Mouse (Mus musculus) cortical plate, adult 2 months (tissue): ENCODE results near the gene Apeh. TPM values are rescaled to one million over a fixed set of nuclear protein-coding genes. Genes with fewer than 3 reads are reported as not detected.
A peak's percentile ranks its signal among the peaks of the same experiment; 100 is the strongest.

ENCODE experiments used
- H3K27ac ChIP-seq: fragments of 200-500 bp; 2 replicates; pipeline ENCODE4 v1.5.1; 2012; ENCODE audit warnings: low read length, control low read depth, inconsistent platforms; ENCODE audit not compliant: insufficient read depth
- H3K4me1 ChIP-seq: fragments of 200-500 bp; 2 replicates; pipeline ENCODE4 v1.6.1; 2011; ENCODE audit warnings: low read length; ENCODE audit not compliant: control insufficient read depth, insufficient read depth
- H3K4me3 ChIP-seq: fragments of 200-500 bp; 2 replicates; pipeline ENCODE4 v1.5.1; 2011; ENCODE audit warnings: mild to moderate bottlenecking, low read length, control low read depth; ENCODE audit not compliant: insufficient read depth
- CTCF ChIP-seq: fragments of 200-500 bp; IDR thresholded peaks from 2 replicates; pipeline ENCODE4 v1.5.1; 2011; ENCODE audit warnings: mild to moderate bottlenecking, control low read depth, low read length; ENCODE audit not compliant: insufficient read depth; ENCODE audit errors: extremely low read depth
- POLR2A ChIP-seq: fragments of 200-500 bp; IDR thresholded peaks from 2 replicates; pipeline ENCODE4 v1.6.1; 2011; ENCODE audit warnings: mild to moderate bottlenecking, low read length, control low read depth; ENCODE audit not compliant: insufficient read depth; ENCODE audit errors: extremely low read depth
- polyA plus RNA-seq: library from polyadenylated mRNA; depleted of rRNA; stranded (reverse); fragments of >200 nt; gene quantifications from 2 replicates; pipeline ENCODE4 v1.2.3, GENCODE M21; 2012

The Apeh gene
- polyA plus RNA-seq, 1 experiment, result 26.1 TPM

DNA sequence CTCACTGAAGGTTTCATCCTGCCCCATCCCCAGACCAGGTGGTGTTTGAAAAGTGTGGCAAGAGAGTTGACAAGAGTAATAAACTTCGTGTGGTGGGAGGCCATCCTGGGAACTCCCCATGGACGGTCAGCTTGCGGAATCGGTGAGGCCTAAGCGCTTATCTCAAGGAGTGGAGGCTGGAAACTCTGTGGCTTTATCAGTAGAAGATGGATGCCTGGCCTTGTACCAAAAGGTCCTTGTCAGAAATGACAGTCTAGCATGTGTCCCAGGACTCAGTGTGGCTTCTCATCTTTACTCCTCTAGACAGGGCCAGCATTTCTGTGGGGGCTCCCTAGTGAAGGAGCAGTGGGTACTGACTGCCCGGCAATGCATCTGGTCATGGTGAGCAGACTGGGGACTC is 10.8 kb downstream of the Apeh start:
- no peak overlapping the region for H3K27ac ChIP-seq
- H3K4me1 ChIP-seq, result no peaks in the 10 kb centered on the region
- no peak overlapping the region for H3K4me3 ChIP-seq
- TF ChIP-seq POLR2A (no peak), CTCF (no peak)

DNA sequence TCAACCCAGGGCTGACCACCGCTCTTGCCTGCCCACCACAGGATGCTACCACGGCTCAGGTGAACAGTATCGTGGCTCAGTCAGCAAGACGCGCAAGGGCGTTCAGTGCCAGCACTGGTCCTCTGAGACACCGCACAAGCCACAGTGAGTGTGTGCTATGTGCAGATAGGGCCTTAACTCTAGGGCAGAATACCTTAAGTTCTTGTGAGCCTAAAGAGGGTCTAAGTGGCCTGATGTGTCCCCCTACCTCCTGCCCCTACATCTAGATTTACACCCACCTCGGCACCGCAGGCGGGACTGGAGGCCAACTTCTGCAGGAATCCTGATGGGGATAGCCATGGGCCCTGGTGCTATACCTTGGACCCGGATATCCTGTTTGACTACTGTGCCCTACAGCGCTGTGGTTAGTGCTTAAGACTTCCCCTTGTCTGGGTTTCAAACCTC is 11.4 kb downstream of the Apeh start, which contains the start of gene Rnf123:
Gene Rnf123 (minus strand): TSS at position 359 of the 444 bp plus-strand sequence.
- H3K27ac ChIP-seq, result no peak within 1 kb of the TSS
- H3K4me1 ChIP-seq, result no peaks in the 10 kb centered on the region
- no peak for TF ChIP-seq POLR2A
- TF ChIP-seq CTCF, result no peak
- no peak within 1 kb of the TSS for H3K4me3 ChIP-seq

DNA sequence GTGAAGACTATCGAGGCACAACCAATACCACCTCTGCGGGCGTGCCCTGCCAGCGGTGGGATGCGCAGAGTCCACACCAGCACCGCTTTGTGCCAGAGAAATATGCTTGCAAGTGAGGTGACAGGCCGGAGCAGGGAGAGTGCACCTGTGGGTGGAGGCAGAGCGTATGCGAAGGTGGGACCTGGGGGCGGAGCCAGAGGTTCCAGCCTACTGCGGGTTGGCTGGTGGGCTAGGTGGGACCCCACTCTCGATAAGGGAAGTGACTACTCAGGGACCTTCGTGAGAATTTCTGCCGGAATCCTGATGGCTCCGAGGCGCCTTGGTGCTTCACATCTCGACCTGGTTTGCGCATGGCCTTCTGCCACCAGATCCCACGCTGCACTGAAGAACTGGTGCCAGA is 11.9 kb downstream of the Apeh start:
- Histone ChIP-seq H3K4me1 (no peaks in the 10 kb centered on the region), H3K4me3 (no peak overlapping the region)

DNA sequence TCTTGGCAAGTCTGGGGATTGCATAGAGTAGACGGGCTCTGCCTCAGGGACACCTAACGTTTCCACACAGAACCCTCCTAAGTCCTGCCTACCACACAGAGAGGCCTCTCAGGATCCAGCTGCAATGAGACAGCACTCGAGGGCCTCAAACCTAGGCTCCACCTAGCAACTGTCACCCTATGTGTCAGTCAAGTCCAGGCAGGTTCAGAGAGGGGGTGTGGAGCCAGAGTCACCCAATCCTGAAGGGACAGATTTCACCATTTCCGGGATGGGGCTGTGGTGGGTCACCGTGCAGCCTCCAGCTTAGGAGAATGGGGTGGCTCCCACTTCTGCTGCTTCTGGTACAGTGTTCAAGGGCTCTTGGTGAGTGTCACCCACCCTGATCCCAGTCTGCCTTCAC is 14.2 kb downstream of the Apeh start, which contains the start of gene Mst1:
Gene Mst1 (plus strand): TSS at position 269 of the 400 bp plus-strand sequence.
- H3K27ac ChIP-seq, result no peak within 1 kb of the TSS

More for the DNA sequence above, 11.9 kb downstream of the Apeh start:
- no peak for TF ChIP-seq CTCF
- no peak for TF ChIP-seq POLR2A
- H3K27ac ChIP-seq, result no peak overlapping the region

DNA sequence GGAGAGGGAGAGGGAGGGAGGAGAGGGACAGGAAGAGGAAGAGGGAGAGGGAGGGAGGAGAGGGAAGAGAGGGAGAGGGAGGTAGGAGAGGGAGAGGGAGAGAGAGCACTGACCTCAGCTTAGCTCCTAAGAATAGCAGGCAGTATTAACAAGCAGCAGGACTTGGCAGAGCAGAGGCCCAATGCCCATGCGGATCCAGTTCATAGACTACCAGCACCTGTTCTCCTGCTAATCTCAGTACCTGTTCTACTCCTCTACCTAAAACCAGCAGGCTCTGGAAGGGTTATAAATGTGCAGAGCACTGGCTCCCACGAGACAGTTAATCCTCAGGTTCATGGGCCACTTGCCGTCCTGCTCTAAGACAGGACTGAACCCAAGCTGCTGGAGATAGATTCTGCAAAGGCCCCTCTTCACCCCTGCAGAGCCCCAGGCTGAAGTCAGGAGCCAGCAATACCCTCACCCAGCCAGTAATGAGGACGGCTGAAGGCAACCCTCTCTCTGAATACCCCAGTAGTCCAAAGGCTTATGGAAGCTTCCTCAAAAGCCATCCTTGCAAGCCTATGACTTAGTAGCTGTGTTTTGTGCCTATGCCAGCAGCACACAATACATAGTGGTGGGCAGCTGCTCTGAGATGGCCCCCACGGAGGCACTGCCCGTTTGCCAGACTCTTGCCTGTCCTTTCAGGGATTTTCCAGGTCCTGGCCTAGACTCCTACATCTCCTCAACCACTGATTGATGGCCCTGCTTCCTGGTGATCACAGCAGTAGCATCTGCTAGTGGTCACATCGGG is 21.1 kb downstream of the Apeh start:
- H3K27ac ChIP-seq, result no peak overlapping the region
- H3K4me3 ChIP-seq, result no peak overlapping the region
- H3K4me1 ChIP-seq, result no peaks in the 10 kb centered on the region
- no peak for TF ChIP-seq POLR2A
- TF ChIP-seq CTCF, result no peak

More for the DNA sequence above, 14.2 kb downstream of the Apeh start, which contains the start of gene Mst1:
- H3K4me3 ChIP-seq, result peak within 1 kb of the TSS; percentile 70
- TF ChIP-seq POLR2A (no peak), CTCF (no peak)
- H3K4me1 ChIP-seq, result no peaks in the 10 kb centered on the region

DNA sequence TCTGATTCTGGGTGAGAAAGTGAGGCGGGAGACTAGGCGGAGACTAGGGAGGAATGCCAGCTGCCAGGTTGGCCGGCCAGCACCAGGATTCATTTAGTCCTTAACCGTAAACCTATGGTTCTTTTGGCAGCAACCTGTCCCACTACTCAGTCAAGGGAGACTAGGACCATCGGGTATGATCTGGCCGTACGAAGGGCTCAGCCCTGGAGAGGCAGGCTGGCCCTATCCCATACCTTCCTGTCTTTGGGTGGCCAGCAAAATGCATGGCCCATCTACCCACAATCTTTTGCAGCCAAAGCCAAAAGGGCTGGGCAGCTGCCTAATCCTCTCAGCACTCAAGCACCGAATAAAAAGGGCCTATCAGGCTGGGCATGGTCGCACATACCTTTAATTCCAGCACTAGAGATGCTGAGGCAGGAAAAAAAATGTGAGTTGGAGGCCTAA is 21.9 kb downstream of the Apeh start:
- Histone ChIP-seq H3K27ac (no peak overlapping the region), H3K4me3 (no peak overlapping the region), H3K4me1 (no peaks in the 10 kb centered on the region)
- TF ChIP-seq POLR2A (no peak), CTCF (no peak)

DNA sequence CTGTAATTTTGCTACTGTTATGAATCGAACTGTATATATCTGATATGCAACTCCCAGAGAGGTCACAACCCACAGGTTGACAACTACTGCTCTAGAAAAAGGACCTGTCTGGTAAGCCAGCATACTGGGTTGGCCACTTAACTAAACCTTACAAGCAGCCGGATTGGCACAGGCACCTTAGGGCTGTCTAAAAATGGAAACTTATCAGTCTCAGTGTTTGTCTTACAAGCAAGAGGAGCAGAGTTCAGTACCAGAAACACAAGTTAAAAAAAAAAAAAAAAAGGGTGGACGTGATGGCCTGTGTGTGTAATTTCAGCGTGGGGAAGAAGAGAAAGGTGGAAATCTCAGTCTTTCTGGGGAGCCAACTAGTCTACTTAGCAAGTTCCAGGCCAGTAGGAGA is 22.6 kb downstream of the Apeh start:
- no peak overlapping the region for H3K4me3 ChIP-seq
- no peaks in the 10 kb centered on the region for H3K4me1 ChIP-seq
- H3K27ac ChIP-seq, result no peak overlapping the region
- TF ChIP-seq CTCF (no peak), POLR2A (no peak)

DNA sequence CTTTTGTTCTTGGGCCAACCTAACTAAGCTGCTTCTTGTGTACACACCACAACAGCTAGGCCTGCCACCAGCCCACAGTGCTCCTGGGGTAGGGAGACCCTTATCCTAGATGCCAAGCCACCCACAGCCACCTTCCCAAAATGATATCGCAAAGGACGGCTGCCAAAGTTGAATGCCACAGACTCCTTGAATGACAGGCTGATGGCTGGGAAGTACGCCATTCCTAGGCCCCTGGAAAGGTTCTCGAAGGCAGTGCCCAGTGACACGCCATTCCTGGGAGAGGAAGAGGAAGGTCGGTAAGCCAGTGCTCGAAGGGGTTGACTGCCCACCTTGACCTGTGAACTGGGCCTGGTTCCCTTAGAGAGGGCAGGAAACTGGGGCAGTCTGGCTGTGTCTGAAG is 24.9 kb downstream of the Apeh start:
- no peaks in the 10 kb centered on the region for H3K4me1 ChIP-seq
- no peak overlapping the region for H3K4me3 ChIP-seq
- TF ChIP-seq CTCF (no peak), POLR2A (no peak)
- H3K27ac ChIP-seq, result no peak overlapping the region

DNA sequence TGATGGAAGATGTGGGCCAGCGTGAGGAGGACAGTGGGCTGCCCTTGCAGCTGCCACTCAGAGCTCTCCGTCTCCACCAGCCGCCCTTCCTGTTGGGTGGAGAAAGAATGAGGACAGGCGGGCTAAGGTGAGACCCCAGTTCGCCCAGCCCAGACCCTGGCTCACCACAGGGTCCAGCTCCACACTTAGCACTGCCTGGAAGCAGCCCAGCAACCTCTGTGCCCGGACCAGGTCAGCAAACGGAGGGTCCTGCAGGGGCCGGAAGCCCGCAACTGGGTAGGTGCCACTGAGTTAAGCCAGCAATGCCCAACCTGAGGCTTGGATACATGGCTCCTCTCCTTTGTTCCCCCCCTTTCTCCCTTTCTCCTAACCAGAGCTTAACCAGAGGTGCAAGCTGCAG is 25.4 kb downstream of the Apeh start:
- TF ChIP-seq CTCF, result no peak

DNA sequence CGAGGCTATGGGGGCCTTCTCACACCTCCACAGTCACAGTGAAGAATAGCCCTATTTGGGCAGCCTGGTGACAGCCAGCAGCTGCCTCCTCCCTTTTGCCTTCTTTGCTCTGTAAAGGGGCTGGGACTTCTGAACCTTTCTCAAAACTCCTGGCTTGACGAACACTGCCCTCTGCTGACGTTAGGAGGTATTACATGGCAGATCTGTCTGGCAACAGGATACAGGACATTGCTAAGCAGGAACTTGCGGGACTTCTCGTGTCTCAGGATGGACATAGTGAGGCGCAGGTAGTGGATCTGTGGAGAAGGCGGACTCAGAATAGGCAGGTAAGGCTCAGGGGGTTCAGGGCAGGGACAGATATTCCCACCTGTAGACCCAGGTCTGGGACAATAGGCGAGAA is 26.5 kb downstream of the Apeh start:
- no peak overlapping the region for H3K4me3 ChIP-seq

More for the DNA sequence above, 25.4 kb downstream of the Apeh start:
- Histone ChIP-seq H3K4me1 (no peaks in the 10 kb centered on the region), H3K27ac (no peak overlapping the region), H3K4me3 (no peak overlapping the region)

More for the DNA sequence above, 26.5 kb downstream of the Apeh start:
- no peak overlapping the region for H3K27ac ChIP-seq
- no peaks in the 10 kb centered on the region for H3K4me1 ChIP-seq
- no peak for TF ChIP-seq POLR2A
- TF ChIP-seq CTCF, result peak; percentile 99
